10 mouse cellular contexts compared by ENCODE assay signal in the genomic region with DNA sequence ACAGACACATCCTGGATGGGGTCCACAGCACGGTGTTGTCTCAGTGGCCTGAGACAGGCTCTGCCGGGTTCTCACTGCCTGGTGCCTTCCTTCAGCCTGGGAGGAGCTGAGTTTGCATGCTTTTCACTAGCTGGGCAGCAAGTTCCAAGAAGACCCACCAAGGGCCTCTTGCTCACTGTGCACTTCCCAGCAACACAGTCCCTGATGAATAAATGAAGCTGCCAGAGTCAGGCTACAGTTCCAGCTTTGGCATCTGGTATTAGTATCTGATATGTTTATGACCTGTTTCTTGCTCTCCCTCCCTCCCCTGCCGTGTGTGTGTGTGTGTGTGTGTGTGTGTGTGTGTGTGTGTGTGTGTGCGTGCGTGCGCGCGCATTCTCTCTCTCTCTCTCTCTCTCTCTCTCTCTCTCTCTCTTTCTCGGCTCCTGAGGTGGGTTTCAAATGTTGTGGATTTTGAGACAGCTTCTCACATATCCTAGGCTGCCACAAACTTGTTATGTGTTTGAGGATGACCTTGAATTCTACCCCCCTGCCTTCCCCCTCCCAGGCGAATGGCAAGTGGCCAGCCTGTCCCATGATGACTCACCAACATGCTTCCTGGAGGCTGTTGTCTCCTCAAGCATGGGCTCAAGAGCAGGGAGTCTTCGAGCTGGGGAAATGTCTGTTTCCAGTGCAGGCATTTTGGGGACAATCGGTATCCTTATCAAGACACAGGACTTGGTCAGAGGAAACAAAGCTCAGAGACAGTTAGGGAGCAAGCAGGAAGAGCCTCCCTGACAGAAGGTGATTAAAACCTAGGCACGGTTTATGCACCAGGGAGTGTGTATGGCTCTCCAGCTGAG.
A peak's percentile ranks its signal among the peaks of the same experiment; 100 is the strongest.
DNase-seq lines count a peak whose midpoint lies in the region; ATAC-seq and TF ChIP-seq lines count a peak whose summit lies in the region.
"Had no signal": no experiment of that assay in that cellular context is flagged by ENCODE, and none has a peak within 500 bp of the region (broad histone marks: within the 10 kb centered on the region; RNA-seq: fewer than 3 reads in every experiment).

No protein-coding gene starts in this region.

- peaks cover 66% of the 10 kb centered on the region for H3K27me3 ChIP-seq in heart, embryonic 15.5 days
- peaks cover 44% of the 10 kb centered on the region for H3K27me3 ChIP-seq in lung, embryonic 15.5 days
- peaks cover 85% of the 10 kb centered on the region for H3K27me3 ChIP-seq in midbrain, embryonic 13.5 days

- no peak for TF ChIP-seq POLR2A in cortical plate, adult 2 months (IDR thresholded peaks at IDR 0.05; ENCODE audit: extremely low read depth, insufficient read depth, low read length)

- H3K9me3 ChIP-seq in heart, embryonic 15.5 days (replicated peaks): no peaks in the 10 kb centered on the region
- no peaks in the 10 kb centered on the region for H3K9me3 ChIP-seq in lung, embryonic 15.5 days
- no peaks in the 10 kb centered on the region for H3K9me3 ChIP-seq in midbrain, embryonic 13.5 days
- H3K9me3 ChIP-seq: midbrain, embryonic 15.5 days; stomach, embryonic 15.5 days had no signal

- H3K4me3 ChIP-seq in cortical plate, adult 2 months (ENCODE audit: insufficient read depth, low read length): no peak overlapping the region
- no peak overlapping the region for H3K4me3 ChIP-seq in heart, embryonic 15.5 days
- no peak overlapping the region for H3K4me3 ChIP-seq in lung, embryonic 15.5 days
- H3K4me3 ChIP-seq in midbrain, embryonic 13.5 days (replicated peaks): no peak overlapping the region
- H3K4me3 ChIP-seq: midbrain, embryonic 15.5 days; stomach, embryonic 15.5 days had no signal

- H3K4me1 ChIP-seq in cortical plate, adult 2 months (ENCODE audit: control insufficient read depth, insufficient read depth, low read length): peaks cover 6% of the 10 kb centered on the region
- H3K4me1 ChIP-seq in heart, embryonic 15.5 days (replicated peaks): peaks cover 2% of the 10 kb centered on the region; the same call in 1 of the 2 replicates
- H3K4me1 ChIP-seq in lung, embryonic 15.5 days: no peaks in the 10 kb centered on the region
- peaks cover 18% of the 10 kb centered on the region for H3K4me1 ChIP-seq in midbrain, embryonic 13.5 days (replicated peaks)
- H3K4me1 ChIP-seq: stomach, embryonic 15.5 days had no signal

- WGBS in heart, embryonic 15.5 days: 47% methylated on average over 10 of the region's 13 CpGs
- 38% methylated on average over 7 of the region's 13 CpGs for WGBS in lung, embryonic 15.5 days
- WGBS in midbrain, embryonic 13.5 days: 60% methylated on average over 7 of the region's 13 CpGs

- peak overlapping the region; percentile 28; the same call in 1 of the 2 replicates for H3K27ac ChIP-seq in cortical plate, adult 2 months (ENCODE audit: insufficient read depth, low read length)
- H3K27ac ChIP-seq in heart, embryonic 15.5 days: peak overlapping the region; percentile 61
- peak overlapping the region; percentile 33; the same call in 1 of the 2 replicates for H3K27ac ChIP-seq in lung, embryonic 15.5 days
- H3K27ac ChIP-seq in midbrain, embryonic 13.5 days: no peak overlapping the region
- H3K27ac ChIP-seq: midbrain, embryonic 15.5 days; stomach, embryonic 15.5 days had no signal

- TF ChIP-seq CTCF in cortical plate, adult 2 months (IDR thresholded peaks at IDR 0.05; ENCODE audit: extremely low read depth, insufficient read depth, low read length): no peak

- ATAC-seq in heart, embryonic 15.5 days (replicated peaks; ENCODE audit: insufficient number of reproducible peaks, insufficient read depth, low FRiP score, low read depth): peak; percentile 79
- ATAC-seq in lung, embryonic 15.5 days (ENCODE audit: borderline replicate concordance, extremely low read depth, low FRiP score, low TSS enrichment): no peak
- no peak for ATAC-seq in midbrain, embryonic 13.5 days
- ATAC-seq: midbrain, embryonic 15.5 days had no signal

- no peak overlapping the region for H3K4me2 ChIP-seq in heart, embryonic 15.5 days
- H3K4me2 ChIP-seq in lung, embryonic 15.5 days: no peak overlapping the region
- H3K4me2 ChIP-seq in midbrain, embryonic 13.5 days (replicated peaks): no peak overlapping the region
- H3K4me2 ChIP-seq: midbrain, embryonic 15.5 days; stomach, embryonic 15.5 days had no signal

- no peaks in the 10 kb centered on the region for H3K36me3 ChIP-seq in heart, embryonic 15.5 days
- H3K36me3 ChIP-seq in lung, embryonic 15.5 days: no peaks in the 10 kb centered on the region
- no peaks in the 10 kb centered on the region for H3K36me3 ChIP-seq in midbrain, embryonic 13.5 days
- H3K36me3 ChIP-seq: midbrain, embryonic 15.5 days; stomach, embryonic 15.5 days had no signal

- H3K9ac ChIP-seq in heart, embryonic 15.5 days: no peak overlapping the region
- H3K9ac ChIP-seq in lung, embryonic 15.5 days: no peak overlapping the region
- H3K9ac ChIP-seq in midbrain, embryonic 13.5 days (replicated peaks): no peak overlapping the region
- H3K9ac ChIP-seq: midbrain, embryonic 15.5 days; stomach, embryonic 15.5 days had no signal

- DNase-seq in kidney, adult 11 months: peak; percentile 46
- no peak for DNase-seq in kidney, adult 18-20 months
- no peak for DNase-seq in thymus, adult 18-20 months
- DNase-seq in thymus, postnatal 36 days: no peak
